Mouse (Mus musculus) R1 (cell line): ENCODE measurements around the gene Pitpnm1.
"Not testable (repeated sequence)": the region's sequence is repeated elsewhere in the genome, so short reads cannot be mapped to it uniquely, and the experiment has no call there.

Source experiments
- DNase-seq: peaks from one replicate; pipeline ENCODE4 v3.0.0-alpha.2; 2018; ENCODE audit warnings: low read depth, low spot score

Gene Pitpnm1

DNA sequence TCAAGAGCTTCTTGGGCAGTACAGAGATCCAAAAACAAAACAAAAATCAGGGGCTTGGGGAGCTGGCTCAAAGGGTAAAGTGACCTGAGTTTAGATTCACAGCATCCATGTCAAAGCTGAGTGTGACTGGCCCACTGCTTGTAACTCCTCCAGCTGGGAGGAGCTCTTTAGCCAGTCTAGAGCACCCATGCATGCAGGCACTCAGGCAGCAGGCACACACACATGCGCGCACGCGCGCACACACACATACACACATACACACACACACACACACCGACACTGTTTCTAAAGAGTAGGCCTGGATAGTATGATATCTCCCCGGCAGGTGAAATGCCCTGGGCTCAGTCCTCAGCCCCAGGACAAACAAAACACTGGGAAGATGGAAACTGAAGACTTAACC, 17.2 kb downstream of the Pitpnm1 start:
- no peak for DNase-seq

DNA sequence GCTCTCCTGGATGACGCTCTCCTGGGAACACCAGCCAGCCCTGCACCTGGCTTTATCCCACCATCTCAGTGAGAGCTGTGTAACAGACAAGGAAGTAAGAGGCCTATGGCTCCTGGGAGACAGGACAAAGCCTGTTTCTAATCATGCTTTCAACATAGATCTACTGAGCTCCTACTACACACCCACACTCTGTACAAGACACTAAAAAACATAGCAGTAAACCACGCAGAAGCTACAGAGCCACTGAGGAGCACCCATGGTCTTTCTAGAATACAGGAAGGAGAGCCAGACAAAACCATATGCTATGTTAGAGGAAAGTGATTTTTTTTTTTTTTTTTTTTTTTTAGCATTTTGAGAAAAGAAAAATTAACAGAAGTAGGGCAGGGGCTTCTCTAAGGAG, 18.6 kb downstream of the Pitpnm1 start:
- DNase-seq: no peak

DNA sequence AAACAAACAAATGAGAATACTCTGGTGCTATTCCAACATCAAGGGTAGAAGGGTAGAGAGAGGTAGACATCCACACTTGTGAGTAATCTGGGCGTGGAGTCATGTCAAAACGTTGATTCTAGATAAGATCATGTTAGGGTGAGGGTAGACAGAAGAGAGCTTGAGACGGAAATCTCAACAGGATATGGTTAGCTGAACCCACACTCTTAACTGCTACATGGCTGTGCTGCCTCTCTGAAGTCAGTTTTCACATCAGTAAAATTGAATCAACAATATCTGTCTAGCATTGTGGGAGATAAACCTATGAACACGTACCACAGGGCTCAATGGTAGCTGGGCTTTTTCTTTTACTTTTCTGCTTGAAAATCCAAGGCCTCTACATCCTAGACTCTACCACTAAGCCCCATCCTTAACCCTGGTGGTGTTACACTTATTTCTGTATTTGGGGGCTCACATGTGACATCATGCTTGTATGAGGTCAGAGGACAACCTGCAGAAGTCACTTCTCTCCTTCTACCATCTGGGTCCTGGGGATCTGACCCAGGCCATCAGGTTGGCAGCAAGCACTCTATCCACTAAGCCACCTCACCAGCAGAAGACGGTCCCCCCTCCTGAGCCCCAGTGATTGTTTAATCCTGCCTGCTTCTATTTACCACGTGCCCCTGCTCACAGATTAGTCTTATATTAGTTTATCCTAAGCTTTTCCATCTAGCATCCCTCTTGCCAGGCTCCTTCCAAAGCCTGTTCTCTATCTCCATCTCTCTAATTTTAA, 20.1 kb downstream of the Pitpnm1 start:
- DNase-seq: no peak

DNA sequence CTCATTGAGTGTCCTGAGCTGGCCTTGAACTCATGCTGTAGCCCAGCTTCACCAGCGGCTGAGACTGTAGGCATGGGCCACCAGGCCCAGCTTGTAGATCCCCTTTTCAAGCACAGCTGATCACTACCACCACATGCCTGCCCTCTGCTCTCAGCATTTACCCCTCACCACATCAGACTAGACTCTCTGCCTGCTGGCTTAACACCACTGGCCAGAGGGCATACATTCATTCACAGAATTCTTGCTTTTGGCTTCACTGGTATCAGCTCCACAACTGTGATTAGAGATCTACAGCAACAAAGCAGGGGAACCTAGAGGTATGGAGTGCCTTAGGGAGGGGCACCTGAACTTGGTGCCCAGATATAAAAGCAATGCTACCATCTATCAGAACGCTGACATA, 20.7 kb downstream of the Pitpnm1 start:
- DNase-seq: no peak

DNA sequence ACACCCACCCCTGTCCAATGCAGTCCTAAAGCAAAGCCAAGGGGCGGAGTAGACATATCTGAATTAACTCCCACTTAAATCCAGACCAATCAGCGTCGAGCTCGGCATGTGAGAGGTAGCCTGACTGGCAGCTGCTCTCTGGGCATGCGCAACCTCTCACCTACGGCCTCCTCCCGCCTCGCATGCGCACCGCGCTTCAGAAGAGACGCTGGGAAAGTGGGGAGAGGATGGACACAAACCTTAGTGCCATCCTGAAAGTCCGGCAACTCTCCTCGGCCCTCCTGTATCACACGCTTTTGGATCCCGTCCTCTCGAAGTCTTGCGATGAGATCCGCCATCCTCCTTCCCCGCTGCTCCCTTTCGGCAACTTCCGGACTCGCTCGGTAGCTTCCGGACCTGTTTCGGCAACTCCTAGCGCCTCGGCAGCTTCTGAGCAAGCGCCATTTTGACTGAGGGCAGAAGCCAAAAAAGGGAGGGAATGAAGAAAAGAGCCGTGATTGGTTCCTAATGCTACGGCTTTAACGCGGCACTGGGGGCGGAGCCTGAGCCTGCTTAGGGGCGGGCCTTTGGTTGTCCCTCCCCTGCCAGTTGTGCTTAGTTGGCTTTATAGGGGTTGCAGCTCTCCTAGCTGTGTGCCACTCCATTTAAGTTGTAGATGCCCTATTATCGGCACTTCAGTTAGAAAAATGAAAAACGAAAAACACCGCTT, 21.5 kb downstream of the Pitpnm1 start:
- DNase-seq: peak; percentile 99

DNA sequence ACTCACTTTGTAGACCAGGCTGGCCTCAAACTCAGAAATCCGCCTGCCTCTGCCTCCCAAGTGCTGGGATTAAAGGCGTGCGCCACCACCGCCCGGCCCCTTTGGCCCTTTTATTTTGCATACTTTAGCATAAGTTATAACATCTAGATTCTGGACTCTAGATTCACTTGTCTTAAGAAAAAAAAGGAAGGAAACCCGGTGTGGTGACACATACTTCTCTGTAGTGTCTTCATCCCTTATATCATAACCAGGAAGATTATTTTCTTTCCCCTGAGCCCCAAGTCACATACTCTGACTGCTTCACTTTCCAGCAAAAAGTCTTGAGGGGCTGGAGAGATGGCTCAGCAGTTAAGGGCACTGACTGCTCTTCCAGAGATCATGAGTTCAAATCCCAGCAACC, 22.1 kb downstream of the Pitpnm1 start:
- DNase-seq: not testable (repeated sequence)

DNA sequence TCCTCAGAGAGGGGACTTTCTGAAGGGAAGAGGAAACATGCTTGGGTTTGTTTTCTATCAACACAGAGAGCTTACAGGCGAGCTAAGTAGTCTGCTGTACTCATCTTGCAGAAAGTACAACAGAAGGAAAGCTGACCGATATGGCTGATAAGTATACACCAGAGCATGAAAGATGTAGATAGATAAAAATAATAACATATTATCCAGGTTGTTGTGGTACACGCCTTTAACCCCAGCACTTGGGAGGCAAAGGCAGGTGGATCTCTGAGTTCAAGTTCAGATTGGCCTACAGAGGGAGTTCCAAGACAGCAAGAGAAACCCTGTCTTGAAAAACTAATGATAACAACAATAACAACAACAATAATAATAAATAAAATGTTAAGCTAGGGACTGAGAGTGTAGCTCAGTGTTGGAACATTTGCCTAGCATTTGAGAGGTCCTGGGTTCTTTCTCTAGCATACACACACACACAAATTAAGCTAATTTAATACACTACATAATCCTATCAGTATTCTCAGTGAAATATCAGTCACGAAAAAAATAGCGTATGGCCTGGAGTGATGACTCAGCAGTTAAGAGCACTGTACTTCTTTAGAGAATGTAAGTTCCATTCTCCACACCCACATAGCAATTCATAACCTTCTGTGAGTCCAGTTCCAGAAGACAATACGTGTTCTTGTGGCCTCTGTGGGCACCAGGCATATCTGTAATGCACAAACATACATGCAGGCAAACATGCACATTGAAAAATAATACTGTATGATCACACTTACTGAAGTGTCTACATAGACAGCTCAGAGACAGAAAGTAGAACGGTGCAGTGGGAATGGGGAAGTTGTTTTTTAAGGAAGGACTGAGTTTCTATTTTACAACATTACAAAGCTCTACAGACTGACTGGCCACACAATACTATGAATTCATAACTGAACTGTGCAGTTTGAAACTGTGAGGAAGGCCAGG, 22.9 kb downstream of the Pitpnm1 start:
- DNase-seq: no peak

DNA sequence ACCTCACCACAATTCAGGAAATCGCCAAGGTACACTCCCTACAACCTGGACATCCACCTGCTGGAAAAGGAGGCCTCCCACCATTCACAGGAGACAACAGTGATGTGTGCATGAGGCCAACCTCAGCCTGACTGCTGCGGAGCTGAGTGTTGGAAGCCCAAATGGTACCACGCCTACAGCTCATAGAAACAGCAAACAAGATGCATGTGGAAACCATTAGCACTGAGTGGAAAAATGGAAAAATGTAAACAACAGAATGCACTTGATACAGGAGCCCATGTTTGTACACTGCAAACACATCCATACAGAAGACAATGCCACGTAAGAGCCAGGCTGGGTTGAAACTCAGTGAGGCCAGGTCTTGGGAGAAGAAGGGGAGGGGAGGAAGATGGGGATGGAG, 24.6 kb downstream of the Pitpnm1 start:
- no peak for DNase-seq

DNA sequence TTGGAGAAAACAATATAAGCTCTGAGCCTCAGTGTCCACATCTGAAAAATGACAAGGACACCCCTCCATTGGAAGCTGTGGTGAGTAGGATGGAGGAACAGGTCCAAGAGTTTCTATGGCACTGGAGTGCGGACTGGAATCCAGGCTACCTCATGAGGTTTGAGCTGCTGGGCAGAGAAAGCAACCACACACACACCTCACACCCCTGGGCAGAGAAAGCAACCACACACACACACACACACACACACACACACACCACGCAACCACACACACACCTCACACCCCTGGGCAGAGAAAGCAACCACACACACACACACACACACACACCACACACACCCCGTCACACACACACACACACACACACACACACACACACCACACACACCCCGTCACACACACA, 25.5 kb downstream of the Pitpnm1 start:
- DNase-seq: not testable (repeated sequence)

DNA sequence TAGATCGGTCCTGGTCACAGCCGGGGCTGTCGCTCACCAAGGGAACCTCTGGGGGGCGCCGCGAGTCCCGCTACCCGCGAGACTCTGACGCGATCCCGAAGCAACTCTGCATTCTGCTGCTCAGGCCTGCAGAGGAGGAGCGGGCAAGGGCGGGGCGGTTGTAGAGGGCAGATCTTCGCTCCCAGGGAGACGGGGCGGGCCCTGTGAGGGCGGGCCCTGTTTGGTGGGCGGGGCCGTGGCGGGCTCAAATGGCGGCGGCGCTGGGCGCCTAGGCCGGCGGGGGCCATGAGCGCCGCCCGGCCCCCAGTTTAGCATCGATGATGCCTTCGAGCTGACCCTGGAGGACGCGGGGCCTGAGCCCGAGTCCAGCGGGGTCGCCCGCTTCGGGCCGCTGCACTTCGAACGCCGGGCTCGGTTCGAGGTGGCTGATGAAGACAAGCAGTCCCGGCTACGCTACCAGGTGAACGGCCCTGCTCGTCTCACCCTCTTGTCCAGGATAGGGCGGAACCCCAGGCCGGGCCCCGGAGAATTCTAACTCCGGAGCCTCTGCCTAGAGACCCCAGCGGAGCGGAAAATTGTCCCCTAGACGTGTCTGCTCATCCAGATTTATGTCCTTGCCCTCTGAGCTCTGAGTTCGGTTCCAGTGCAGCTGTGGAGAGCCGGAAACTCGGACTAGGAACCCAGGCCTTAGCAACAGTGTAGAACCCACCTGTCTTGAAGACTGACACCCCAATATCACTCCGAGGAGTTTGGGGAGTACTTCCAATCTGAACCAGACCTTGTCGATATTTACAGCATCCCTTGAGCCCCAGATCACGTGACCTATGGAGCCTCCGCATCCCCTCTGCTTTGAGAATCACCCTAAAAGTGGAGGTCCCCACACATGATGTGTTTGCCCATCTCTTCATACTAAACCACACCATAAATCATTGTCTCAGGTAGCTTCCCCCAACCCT, 26.2 kb downstream of the Pitpnm1 start, which contains the start of gene Aip:
TSS of gene Aip (minus strand) at position 118 of the 956 bp plus-strand sequence.
- peak; percentile 98 for DNase-seq

DNA sequence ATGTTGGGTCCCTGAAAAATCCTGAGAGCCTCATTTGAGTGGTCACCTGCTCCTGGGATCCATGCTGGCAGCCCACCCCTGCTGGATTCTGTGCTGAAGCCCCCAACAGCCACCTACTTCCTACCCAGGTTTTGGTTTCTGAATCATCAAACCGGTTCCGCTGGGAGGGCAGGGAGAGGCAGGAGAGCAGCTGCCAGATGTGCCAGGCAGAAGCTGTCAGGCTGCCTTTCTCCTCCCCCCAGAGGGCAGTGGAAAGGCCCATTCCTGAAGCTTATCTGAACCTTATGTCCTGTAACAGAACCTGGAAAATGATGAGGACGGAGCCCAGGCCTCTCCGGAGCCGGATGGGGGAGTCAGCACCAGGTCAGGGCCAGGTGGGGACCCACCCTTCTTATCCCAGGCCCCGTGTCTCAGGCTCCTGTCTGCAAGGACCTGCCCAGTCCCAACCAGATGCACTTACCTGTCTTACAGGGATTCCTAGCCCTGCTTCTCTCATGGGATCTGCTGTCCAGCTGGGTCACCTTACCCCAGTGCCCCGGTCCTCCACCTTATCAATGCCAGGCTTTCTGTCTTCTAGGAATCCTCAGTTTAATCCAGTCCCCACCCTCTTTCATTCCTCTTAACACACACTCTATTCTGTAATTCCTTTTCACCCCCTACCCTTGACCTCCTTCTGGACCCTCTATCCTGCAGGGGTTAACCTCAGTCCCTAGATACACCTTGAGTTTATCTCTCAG, 27.1 kb downstream of the Pitpnm1 start:
- DNase-seq: no peak

DNA sequence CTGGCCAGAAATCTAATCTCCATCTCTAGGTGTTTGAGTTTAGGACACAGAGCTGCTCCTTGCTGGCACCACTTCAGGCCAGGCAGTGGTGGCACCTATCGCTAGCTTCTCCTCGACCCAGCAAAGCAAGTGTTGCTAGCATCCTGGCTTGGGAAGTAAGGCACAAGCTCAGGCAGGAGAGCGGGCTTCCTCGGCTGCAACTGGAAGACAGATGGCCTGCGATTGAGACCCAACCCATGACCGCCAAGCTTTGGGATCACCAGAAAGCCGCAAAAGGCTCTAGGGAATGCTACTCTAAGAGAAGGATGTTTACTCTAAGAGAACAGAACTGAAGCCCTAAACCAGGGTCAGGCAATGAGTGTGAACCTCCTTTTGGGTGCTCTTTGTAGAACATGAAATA, 29.7 kb downstream of the Pitpnm1 start:
- no peak for DNase-seq

DNA sequence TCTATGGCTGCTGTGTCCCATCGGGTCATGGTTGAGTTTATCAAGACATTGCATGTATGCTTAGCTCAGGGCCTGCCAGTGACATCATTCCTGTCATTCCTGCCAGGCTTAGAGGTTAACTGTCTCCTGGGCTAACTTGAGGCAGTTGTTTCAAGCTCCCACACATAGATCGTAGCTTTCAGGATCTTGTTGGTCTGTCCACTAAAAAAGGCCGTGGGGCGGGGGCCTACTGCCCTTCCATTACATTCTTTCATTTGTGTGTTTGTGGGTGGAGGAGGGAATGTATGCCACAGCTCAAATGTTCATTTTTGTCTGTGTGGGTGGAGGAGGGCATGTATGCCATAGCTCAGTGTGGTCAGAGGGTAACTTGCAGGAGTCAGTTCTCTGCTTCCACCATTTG, 30.3 kb downstream of the Pitpnm1 start:
- DNase-seq: no peak

DNA sequence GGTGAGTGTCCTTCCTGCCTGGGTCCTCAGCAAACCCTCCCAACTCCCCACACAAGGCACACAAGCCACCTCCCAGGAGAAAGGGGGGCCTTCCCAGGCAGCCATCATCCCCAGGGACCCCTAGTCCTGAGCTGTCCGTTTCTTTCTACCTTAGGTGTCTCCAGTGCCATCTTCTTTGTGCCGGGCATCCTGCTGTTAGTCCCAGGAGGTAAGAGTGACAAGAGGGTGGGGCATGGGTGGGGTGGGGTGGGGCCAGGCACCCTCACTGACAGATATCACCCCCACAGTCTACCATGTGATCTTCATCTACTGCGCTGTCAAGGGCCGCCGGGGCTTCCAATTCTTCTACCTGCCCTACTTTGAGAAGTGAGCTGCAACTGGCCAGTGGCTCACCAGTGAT, 31.3 kb downstream of the Pitpnm1 start:
- no peak for DNase-seq

DNA sequence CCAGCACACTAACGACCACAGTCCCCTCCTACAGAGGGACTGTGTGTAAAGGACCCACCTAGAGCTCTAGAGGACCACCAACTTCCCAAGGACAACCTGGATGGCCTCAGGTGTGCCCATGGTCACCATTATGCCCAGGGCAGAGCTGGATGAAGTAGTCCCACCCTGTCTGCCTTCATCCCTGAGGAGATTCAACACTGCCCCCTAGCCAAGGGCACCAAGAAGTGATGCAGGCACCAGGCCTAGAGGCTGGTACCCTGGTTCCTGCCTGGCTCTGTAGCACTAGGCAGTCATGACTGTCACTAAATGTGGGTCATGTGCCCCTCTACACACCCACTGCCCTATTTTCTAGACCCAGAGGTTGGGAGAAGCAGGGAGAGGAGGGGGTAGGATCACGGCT, 32.0 kb downstream of the Pitpnm1 start:
- no peak for DNase-seq

DNA sequence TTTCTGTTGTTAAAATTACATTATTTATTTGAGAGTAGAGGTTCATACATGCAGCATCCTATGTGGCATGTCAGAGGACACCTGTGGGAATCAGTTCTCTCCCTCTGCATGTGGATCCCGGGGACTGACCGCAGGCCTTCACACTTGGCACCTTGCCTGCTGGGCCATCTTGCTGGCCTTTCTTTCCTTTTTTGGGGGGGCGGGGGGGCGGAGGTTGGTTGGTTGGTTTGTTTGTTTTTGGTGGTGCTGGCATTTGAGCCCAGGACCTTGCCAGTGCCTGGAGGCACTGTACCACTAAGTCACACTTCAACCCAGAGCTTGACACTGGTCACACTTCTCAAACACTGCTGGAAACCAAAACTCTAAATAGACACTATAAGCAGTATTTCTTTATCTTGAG, 34.6 kb downstream of the Pitpnm1 start:
- no peak for DNase-seq

DNA sequence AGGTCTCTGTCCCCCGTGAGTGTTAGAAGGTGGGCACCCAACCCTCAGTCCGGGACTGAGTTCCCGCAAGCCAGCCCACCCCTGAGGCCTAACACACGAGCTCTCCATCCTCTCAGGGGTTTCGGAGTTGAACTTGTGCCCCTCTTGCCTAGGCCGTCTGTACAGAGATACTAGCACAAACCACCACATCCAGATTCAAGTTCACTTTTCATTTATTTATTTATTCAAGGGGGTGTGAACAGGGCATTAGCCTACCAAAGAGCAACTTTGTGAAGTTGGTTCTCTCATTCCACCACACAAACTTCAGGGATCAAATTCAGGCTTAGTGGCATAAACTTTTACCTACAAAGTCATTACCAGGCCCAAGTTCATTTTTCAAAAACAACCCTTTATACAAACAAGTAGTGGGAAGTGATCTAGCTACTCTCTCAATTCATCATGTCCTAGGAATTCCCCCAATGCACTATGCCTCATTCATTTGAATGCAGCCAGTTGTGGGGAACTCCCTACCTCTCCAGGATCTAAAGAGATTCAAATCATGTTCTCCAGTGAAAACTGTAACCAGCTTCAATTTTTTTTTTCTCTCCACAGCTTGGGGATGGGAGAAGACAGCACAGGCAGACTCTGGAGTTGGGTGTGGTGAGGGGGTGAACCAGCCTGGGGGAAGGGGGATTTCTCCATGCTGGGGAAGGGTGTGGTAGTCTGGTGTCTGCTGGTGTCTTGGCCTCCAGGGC, 35.6 kb downstream of the Pitpnm1 start:
- peak; percentile 53 for DNase-seq

DNA sequence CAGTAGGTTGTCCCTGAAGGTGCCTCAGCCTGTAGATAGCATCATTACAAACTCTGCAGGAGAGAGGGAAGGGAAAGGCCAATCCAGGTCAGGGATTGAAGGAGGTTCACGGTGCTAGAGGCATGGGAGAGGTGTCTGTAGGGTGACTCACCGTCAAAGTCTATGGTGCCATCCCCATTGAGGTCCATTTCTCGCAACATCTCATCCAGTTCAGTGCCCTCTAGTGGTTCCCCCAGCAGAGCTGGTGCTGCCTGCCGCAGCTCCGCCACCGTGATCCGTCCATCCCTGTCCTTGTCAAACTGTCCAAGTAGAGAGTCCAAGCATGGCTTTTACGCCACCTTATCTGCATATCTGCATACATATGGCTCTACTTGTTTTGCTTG, 36.2 kb downstream of the Pitpnm1 start:
- peak; percentile 56 for DNase-seq

DNA sequence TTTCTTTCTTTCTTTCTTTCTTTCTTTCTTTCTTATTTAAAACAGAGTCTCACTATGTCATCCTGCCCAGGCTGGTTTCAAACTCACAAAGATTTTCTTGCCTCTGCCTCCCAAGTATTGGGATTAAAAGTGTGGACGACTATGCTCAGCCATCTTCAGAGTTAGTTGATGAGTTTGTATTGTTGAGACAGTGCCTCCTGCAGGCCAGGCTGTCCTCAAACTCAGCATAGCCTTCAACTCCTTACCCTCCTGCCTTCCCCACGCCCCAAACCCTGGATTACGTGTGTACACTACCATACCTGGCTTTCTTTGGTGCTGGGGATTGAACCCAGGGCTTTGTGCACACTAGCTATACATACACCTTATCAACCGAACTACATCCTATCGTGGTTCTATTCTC, 36.7 kb downstream of the Pitpnm1 start:
- peak; percentile 60 for DNase-seq

DNA sequence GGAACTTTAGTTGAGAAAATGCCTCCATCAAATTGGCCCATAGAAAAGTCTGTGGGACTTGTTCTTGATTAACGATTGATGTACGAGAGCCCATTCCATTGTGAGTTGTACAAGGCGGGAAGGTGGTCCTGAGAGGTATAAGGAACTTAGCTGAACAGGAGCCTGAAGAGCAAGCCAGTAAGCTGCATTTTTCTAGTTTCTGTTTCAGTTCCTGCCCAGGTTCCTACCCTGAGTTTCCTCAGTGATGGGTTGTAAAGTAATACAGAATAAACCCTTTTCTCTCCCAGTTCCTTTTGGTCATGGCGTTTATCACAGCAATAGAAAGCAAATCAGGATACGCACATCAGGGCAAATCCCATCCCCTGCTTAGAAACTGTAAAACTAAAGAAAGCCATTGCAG, 38.1 kb downstream of the Pitpnm1 start:
- DNase-seq: no peak
